Mouse (Mus musculus): Measurements from ENCODE around the gene Reck.
A peak's percentile ranks its signal among the peaks of the same experiment; 100 is the strongest.

DNA sequence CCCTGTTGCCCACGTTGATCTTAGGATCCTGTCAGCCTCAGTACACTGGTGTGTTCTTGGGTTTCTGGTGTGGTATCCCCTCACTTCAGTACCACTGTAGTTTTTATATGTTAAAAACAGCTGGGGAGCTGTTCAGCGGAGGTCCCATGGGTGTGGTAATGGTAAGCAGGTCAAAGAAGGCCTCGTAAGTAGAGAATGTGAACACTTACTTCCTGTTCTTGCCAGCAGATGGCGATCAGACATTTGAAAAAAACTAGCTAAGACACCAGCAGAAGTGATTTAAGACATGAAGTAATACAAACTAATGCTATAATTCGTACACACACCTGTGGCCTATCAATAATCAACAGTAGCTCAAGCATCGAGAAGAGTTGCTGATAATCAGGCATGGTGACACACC lies 31.1 kb downstream of the Reck start:
- peak; percentile 62 for TF ChIP-seq CTCF (IDR thresholded peaks at IDR 0.05; ENCODE audit: low read depth)
- TF ChIP-seq EP300 (IDR thresholded peaks at IDR 0.05; ENCODE audit: low read depth): no peak
